Comparison of ENCODE assay signal across 15 mouse cellular contexts in the genomic region with DNA sequence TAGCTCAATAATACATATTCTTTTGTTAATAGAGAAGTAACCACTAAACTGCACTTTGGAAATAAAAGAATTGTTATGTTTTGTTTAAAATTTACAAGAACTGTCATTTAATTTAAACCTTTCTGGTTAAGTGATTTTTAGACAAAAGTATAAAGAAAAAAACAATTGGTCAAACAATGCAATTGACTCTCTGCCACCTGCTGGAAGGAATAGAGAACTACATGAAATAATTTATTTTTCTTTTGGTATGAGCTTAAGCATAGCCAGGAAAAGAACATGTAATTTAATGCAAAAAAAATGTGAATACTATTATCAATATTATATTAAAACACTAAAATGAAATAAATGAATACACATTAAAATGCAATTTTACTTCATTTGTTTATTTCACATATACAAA.
DNase-seq lines count a peak whose midpoint lies in the region; ATAC-seq and TF ChIP-seq lines count a peak whose summit lies in the region.
"Had no signal": no experiment of that assay in that cellular context is flagged by ENCODE, and none has a peak within 500 bp of the region (broad histone marks: within the 10 kb centered on the region; RNA-seq: fewer than 3 reads in every experiment).

No protein-coding gene starts in this region.

- peak; percentile 54 for TF ChIP-seq CTCF in Patski (IDR thresholded peaks at IDR 0.05)

- CTCF ChIA-PET in Patski (lab: Charles Lee) = interaction anchor here (1.3 kb wide), 1 partner anchor 9 kb away, joined by 3 read pairs; no protein-coding TSS in a partner anchor

- DNase-seq in embryonic facial prominence, embryonic 11.5 days (ENCODE audit: low spot score) = peak; percentile 59
- no peak for DNase-seq in embryonic facial prominence, embryonic 10.5 days (ENCODE audit: low spot score)
- DNase-seq in limb, embryonic 14.5 days (ENCODE audit: low spot score) = peak; percentile 63
- DNase-seq in limb, embryonic 10.5 days (ENCODE audit: low spot score) = no peak
- no peak for DNase-seq in Patski (ENCODE audit: low read depth, low spot score)
- DNase-seq in retina, embryonic 14.5 days (ENCODE audit: low spot score) = peak; percentile 69
- DNase-seq in yolk sac, embryonic 10.5 days (ENCODE audit: low spot score) = no peak
- DNase-seq: adrenal gland, postnatal 14 days; layer of hippocampus, postnatal 36 days had no signal

- no peaks in the 10 kb centered on the region for H3K27me3 ChIP-seq in embryonic facial prominence, embryonic 11.5 days (ENCODE audit: control insufficient read depth, insufficient read depth, low read length)
- H3K27me3 ChIP-seq in embryonic facial prominence, embryonic 10.5 days (replicated peaks; ENCODE audit: low read depth, poor library complexity, severe bottlenecking) = no peaks in the 10 kb centered on the region
- no peaks in the 10 kb centered on the region for H3K27me3 ChIP-seq in limb, embryonic 14.5 days (ENCODE audit: control insufficient read depth, insufficient read depth, low read length)
- no peaks in the 10 kb centered on the region for H3K27me3 ChIP-seq in limb, embryonic 10.5 days (ENCODE audit: low read depth, poor library complexity, severe bottlenecking)
- H3K27me3 ChIP-seq in Patski = no peaks in the 10 kb centered on the region
- H3K27me3 ChIP-seq: liver, embryonic 15.5 days; midbrain, embryonic 12.5 days had no signal

- H3K9ac ChIP-seq in embryonic facial prominence, embryonic 11.5 days (replicated peaks; ENCODE audit: low read length) = no peak overlapping the region
- no peak overlapping the region for H3K9ac ChIP-seq in limb, embryonic 14.5 days (ENCODE audit: low read depth, low read length, severe bottlenecking)
- H3K9ac ChIP-seq: liver, embryonic 15.5 days; midbrain, embryonic 12.5 days had no signal

- H3K4me1 ChIP-seq in embryonic facial prominence, embryonic 11.5 days (ENCODE audit: control insufficient read depth, insufficient read depth, low read length) = no peaks in the 10 kb centered on the region
- H3K4me1 ChIP-seq in embryonic facial prominence, embryonic 10.5 days = no peaks in the 10 kb centered on the region
- H3K4me1 ChIP-seq in limb, embryonic 14.5 days (ENCODE audit: control insufficient read depth, insufficient read depth, low read length) = no peaks in the 10 kb centered on the region
- no peaks in the 10 kb centered on the region for H3K4me1 ChIP-seq in limb, embryonic 10.5 days
- H3K4me1 ChIP-seq: heart, embryonic 10.5 days; liver, embryonic 15.5 days; midbrain, embryonic 12.5 days had no signal

- ATAC-seq in embryonic facial prominence, embryonic 11.5 days (replicated peaks; ENCODE audit: insufficient number of reproducible peaks, low FRiP score, low TSS enrichment, low read depth) = no peak
- ATAC-seq in limb, embryonic 14.5 days (ENCODE audit: low FRiP score, low read depth) = no peak
- ATAC-seq in Patski = no peak
- no peak for ATAC-seq in CD4-positive, CD25-positive, alpha-beta regulatory T cell, adult 4 months
- ATAC-seq: forebrain, embryonic 16.5 days; intestine, embryonic 16.5 days had no signal

- in situ Hi-C loops in Patski (cut with MboI; ENCODE audit: low pct_unique_long_range_greater_than_20kb) = loop anchor here (25.0 kb wide), 1 partner anchor 1125 kb away; no protein-coding TSS in a partner anchor

- POLR2A ChIA-PET in Patski (lab: Charles Lee) = no interaction called here

- no peak for TF ChIP-seq POLR2A in limb, embryonic 14.5 days (IDR thresholded peaks at IDR 0.05; ENCODE audit: borderline replicate concordance, extremely low read depth, insufficient read depth, insufficient read length)

- H3K27ac ChIP-seq in embryonic facial prominence, embryonic 11.5 days (replicated peaks; ENCODE audit: low read depth, low read length) = no peak overlapping the region
- H3K27ac ChIP-seq in embryonic facial prominence, embryonic 10.5 days (replicated peaks) = no peak overlapping the region
- H3K27ac ChIP-seq in limb, embryonic 14.5 days (replicated peaks; ENCODE audit: low read depth, low read length) = no peak overlapping the region
- no peak overlapping the region for H3K27ac ChIP-seq in limb, embryonic 10.5 days
- H3K27ac ChIP-seq: heart, embryonic 10.5 days; liver, embryonic 15.5 days; midbrain, embryonic 12.5 days had no signal

- no peaks in the 10 kb centered on the region for H3K36me3 ChIP-seq in embryonic facial prominence, embryonic 11.5 days (replicated peaks; ENCODE audit: control insufficient read depth, insufficient read depth, low read depth, low read length)
- H3K36me3 ChIP-seq in embryonic facial prominence, embryonic 10.5 days (replicated peaks) = no peaks in the 10 kb centered on the region
- no peaks in the 10 kb centered on the region for H3K36me3 ChIP-seq in limb, embryonic 14.5 days (ENCODE audit: control insufficient read depth, insufficient read depth, low read length)
- H3K36me3 ChIP-seq in limb, embryonic 10.5 days = no peaks in the 10 kb centered on the region
- H3K36me3 ChIP-seq: heart, embryonic 10.5 days; liver, embryonic 15.5 days; midbrain, embryonic 12.5 days had no signal

- H3K4me2 ChIP-seq in embryonic facial prominence, embryonic 11.5 days (ENCODE audit: low read depth, low read length) = no peak overlapping the region
- H3K4me2 ChIP-seq in limb, embryonic 14.5 days (replicated peaks; ENCODE audit: low read depth, low read length, severe bottlenecking) = no peak overlapping the region
- H3K4me2 ChIP-seq: liver, embryonic 15.5 days; midbrain, embryonic 12.5 days had no signal

- no peaks in the 10 kb centered on the region for H3K9me3 ChIP-seq in embryonic facial prominence, embryonic 11.5 days (replicated peaks; ENCODE audit: control insufficient read depth, low read length)
- no peaks in the 10 kb centered on the region for H3K9me3 ChIP-seq in embryonic facial prominence, embryonic 10.5 days
- no peaks in the 10 kb centered on the region for H3K9me3 ChIP-seq in limb, embryonic 14.5 days (ENCODE audit: control insufficient read depth, low read length)
- H3K9me3 ChIP-seq in limb, embryonic 10.5 days (replicated peaks) = no peaks in the 10 kb centered on the region
- H3K9me3 ChIP-seq: heart, embryonic 10.5 days; liver, embryonic 15.5 days; midbrain, embryonic 12.5 days had no signal

- no peak overlapping the region for H3K4me3 ChIP-seq in embryonic facial prominence, embryonic 11.5 days (ENCODE audit: low read depth, low read length)
- H3K4me3 ChIP-seq in embryonic facial prominence, embryonic 10.5 days = no peak overlapping the region
- H3K4me3 ChIP-seq in limb, embryonic 14.5 days (replicated peaks; ENCODE audit: low read length) = no peak overlapping the region
- H3K4me3 ChIP-seq in limb, embryonic 10.5 days = no peak overlapping the region
- H3K4me3 ChIP-seq: heart, embryonic 10.5 days; liver, embryonic 15.5 days; midbrain, embryonic 12.5 days had no signal

Comparison
In these comparisons a context has a peak if more than half of its experiments do, and no peak if none do; other contexts are left out.
1. DNase-seq: peak in embryonic facial prominence, embryonic 11.5 days (single experiment), limb, embryonic 14.5 days (single experiment) and retina, embryonic 14.5 days (single experiment); none in embryonic facial prominence, embryonic 10.5 days (single experiment), limb, embryonic 10.5 days (single experiment), Patski (single experiment) and yolk sac, embryonic 10.5 days (single experiment).